1 mouse cellular context compared by ENCODE assay signal in the genomic region with DNA sequence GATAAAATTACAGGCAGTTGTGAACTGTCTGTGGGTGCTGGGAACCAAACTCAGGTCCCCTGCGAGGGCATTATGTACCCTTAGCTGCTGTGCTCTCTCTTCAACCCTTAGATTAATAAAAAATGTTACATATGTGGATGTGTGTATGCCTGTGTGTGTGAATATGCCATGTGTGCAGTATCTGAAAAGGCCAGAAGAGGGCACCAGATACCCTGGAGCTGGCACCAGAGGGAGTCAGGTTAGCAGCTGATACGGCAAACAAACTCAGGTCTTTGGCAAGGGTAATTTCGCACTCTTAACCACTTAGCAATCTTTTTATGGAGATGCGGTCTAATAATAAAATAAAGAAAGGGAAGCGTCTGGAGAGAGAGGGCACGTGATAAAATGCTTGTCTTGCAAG.
TF ChIP-seq lines count a peak whose summit lies in the region.

No protein-coding gene starts in this region.

TF ChIP-seq in MEL, 35 proteins besides CTCF, POLR2A, EP300 and RAD21:
- TF ChIP-seq KAT2A (conservative IDR thresholded peaks at IDR 0.05; ENCODE audit: low read depth, low read length), result no peak
- peak; percentile 19; the same call in 1 of the 2 replicates for TF ChIP-seq SMC3 (IDR thresholded peaks at IDR 0.05; ENCODE audit: low read depth, low read length)
- TF ChIP-seq MAZ (IDR thresholded peaks at IDR 0.05; ENCODE audit: low read depth, low read length), result no peak
